Mouse (Mus musculus) left cerebral cortex, adult 18-20 months (tissue): Measurements from ENCODE around the gene Pacs1. TPM values are rescaled to one million over a fixed set of nuclear protein-coding genes. Genes with fewer than 3 reads are reported as not detected.
"Not testable (repeated sequence)": the region's sequence is repeated elsewhere in the genome, so short reads cannot be mapped to it uniquely, and the experiment has no call there.

Experiments used
- DNase-seq, 2 experiments: peaks; one replicate each; pipeline ENCODE4 v3.0.0; 2021 to 2022; ENCODE audit warnings: low spot score in 2 of 2, mixed read lengths in 1 of 2
- microRNA-seq, 2 experiments: library from miRNA; unstranded; fragments of <30 nt; microRNA quantifications; one replicate each; pipeline ENCODE4 v1.2.0; 2021
- total RNA-seq, 2 experiments: library from RNA; stranded (reverse); gene quantifications; 2 replicates each; pipeline ENCODE4 v1.2.3; 2021

Pacs1 gene
- total RNA-seq, 2 experiments from 2014 or later = 57.3 to 61.0 TPM

DNA sequence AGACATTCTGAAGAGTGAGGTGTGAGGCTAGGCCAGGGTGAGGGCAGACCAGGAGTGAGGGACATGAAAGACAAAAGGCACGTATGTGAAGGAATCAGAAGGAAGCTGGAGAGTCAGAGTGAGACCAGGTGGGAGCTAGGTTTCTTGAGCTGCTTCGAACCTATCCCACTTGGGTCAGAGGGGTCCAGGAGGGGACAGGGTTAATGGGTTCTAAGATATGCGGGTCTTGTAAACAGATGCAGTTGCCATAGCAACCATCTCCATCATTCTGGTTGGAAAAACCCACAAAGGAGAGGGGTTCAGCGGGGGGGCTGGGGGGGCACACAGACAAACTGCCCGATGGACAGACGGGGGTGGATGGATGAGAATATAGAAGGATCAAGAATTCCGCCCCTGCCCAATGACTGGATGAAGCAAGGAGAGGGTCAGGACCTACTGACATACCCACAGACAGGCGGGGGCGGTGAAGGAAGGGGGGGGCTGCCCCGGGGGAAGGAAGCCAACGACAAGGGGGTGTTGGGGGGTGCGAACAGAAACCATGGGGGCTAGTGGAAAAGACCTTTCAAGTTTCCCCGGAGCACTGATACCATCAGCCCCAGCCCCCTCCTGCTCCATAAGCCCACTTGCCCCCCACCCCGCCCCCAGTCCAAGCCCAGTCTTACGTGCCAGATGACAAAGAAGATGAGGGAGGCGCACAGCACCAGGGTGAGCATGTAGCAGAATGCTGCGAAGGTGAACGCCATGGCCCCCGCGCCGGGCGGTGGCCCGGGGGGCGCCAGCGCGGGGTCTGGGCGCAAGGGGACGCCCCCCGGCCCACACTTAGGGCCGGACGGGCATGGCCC, 175.2 kb downstream of the Pacs1 start:
- no peak for DNase-seq

DNA sequence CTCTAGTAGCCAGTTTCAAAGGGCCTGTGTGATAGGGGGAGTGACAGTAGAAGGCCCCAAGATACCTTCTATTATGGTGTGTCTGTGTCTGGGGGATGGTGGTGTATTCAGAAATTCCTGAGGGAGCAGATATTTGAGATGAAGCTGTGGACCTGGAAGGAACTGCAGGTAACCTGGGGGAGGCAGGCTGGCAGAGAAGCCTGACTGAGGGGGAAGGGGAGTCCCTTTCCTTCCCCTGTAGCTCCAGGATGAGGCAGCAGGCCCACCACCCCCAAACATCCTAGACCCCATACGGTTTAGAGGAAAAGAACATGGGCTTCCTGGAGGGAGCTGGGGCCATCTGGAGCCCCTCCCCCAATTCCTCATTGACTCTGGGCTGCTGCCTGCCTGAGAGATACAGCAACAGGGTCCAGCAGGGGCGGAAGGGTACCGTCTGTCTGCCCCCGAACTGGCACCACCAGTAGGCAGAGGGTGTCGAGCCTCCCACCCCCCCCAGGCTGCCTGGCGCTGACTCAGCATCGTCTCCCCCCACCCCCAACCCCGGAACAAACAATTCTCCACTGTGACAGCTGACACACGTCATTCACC, 176.9 kb downstream of the Pacs1 start:
- no peak for DNase-seq

DNA sequence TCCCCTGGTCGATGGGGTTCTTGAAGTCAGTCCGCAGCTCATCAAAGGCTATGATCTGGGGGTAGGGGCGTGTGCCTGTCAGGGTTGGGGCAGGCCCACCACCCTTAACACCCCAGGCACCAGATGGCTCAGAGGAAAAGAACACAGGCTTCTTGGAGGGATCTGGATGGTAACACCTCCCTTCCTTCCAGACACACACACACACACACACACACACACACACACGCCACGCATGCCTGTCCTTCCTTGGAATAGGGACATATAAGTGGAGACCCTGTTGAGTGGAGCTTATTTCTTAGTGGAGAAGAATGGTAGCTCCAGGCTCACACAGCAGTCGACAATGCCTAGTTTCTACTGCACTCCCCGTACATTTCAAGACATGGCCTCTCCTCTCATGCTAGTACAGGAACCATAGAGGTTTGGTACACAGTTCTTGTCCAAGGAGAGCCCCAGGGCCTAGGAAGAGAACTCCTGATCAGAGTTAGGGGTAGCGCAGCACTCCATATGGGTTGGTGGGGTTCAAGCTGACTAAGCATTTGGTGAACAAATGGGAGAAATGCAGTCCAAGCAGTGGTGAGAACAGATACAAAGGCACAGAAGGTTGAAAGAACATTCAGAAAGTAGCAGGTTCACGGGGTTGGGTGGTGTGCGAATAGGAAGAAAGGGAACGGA, 178.0 kb downstream of the Pacs1 start:
- no peak for DNase-seq

DNA sequence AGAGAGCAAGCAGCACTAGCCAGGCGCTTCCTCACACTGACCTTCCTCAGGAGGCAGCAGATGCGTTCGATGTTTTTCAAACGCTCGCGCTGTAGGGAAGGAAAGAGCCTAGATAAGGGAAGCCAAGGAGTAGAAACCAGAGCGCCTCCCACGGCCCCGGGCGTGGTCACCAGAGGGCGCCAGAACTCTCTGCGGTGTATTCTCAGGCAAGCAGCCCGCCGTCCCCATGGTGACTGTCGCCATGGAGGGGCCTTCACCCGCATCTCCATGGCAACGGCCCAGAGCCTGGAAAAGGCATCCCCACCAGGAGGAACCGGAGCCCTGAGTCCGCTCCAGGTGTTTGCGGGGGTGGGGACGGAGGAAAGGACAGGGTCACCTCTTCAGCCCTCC, 178.7 kb downstream of the Pacs1 start:
- DNase-seq = peak; percentile 98 to 99

DNA sequence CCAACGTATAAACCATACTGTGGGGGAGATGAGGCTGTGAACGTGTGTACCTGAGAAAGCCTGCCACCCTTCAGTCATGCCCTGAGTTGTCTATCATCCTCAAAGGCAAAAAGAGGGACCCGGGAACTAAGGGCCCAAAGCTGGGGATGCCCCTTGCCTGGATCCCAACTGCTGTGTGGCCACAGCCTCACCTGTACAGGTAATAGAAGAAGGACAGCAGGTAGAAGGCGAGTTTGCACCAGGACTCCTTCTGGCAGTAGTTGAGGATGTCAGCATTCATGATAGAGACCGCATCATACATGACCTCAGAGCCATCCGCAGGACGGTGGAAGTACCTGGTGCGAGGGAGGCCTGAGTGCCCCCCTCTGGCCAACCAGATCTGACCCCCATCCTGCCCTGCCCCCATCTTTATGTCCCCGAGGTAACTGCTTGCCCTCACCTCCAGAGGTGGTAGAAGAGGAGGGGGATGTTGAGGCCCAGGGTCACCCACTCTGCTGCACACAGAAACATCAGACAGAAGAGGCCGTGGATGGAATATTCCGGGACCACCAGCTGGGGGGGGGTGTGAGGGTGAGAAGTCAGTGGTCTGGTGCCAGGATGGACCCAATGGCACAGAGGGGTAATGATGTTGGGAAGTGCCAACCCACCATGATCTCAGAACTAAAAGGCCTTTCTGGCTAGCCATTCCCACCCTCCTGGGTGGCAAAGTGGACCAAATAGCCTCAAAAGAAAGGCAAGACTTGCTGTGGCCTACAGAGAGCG, 179.3 kb downstream of the Pacs1 start:
- DNase-seq = no peak

DNA sequence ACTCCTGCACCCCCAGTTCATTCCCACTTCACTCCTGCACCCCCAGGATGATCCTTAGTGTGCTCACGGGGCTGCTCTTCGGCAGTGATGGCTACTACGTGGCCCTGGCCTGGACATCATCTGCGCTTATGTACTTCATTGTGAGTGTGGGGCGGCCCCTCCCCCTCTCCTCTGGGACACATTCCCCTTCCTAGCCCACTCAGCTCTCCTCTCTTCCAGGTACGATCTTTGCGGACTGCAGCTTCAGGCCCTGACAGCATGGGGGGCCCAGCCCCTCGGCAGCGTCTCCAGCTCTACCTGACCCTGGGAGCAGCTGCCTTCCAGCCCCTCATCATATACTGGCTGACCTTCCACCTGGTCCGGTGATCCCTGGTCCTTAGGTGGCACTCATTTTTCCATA, 180.8 kb downstream of the Pacs1 start:
- no peak for DNase-seq

DNA sequence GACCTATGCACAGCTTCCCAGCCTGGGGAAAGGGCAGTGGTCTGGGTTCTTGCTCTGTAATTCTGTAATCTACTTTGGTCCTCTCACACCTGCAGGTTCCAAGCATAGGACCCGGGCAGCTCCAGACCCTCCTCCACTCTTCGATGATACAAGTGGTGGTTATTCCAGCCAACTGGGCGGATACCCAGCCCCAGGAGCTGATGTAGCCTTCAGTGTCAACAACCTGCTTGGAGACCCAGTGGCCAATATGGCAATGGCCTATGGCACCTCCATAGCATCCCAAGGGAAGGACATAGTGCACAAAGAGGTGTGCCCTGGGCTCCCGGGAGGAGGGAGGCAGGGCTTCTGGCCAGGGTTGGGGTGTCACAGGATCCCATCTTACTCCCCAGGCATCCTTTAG, 183.6 kb downstream of the Pacs1 start:
- no peak for DNase-seq

DNA sequence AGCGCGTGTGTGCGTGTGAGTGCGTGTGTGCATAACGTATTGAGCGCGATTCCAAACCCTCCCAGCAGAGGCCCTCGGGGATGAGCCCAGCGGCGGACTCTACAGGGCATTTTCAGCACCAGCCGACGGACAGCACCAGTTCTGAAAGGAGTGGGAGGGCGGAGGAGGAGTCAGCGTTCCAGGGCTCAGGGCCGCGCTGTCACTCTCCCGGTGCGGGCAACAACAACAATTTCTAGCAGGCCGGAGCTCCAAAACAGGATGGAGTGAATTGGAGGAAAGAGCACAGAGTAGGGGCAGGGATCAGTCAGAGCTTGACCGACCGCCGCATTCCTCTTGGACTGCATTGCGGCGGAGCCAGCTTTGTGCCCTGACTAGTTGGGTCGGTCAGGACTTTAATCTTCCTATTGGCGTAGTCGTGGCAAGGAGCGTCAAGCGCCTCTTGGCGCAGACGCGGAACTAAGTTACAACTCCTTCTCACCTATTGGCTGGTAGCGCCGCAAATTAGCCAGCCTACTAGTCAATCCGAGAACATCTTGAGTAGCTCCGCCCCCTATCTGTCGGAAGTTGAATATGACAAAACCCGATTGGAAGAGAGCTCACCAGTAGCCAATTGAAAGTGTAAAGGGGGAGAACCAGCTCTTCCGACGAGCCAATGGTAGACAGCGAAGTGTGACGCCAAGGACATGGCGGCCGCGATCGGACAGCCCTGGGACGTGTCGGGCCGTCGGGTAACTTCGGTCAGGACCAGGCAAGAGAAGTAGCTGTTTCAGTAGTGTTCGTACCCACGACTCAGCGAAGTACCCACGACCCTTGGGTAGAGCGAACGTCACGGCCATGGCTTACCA, 184.8 kb downstream of the Pacs1 start, which contains the start of gene Yif1a:
Gene Yif1a (plus strand): TSS at position 655 of the 845 bp plus-strand sequence.
- peak; percentile 87 to 93 for DNase-seq

DNA sequence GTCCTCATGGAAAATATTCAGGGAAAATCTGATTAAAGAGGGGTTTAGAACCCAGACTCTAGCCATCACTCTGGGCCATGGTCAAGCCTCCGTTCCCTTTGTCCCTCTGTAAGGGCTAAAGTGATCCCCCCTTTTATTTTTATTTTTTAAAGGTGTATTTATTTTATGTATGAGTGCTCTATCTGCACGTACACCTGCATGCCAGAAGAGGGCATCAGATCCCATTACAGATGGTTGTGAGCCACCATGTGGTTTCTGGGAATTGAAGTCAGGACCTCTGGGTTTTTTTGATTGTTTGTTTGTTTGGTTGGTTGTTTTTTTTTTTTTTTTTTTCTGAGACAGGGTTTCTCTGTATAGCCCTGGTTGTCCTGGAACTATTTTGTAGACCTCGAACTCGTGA, 186.4 kb downstream of the Pacs1 start:
- DNase-seq = not testable (repeated sequence)

DNA sequence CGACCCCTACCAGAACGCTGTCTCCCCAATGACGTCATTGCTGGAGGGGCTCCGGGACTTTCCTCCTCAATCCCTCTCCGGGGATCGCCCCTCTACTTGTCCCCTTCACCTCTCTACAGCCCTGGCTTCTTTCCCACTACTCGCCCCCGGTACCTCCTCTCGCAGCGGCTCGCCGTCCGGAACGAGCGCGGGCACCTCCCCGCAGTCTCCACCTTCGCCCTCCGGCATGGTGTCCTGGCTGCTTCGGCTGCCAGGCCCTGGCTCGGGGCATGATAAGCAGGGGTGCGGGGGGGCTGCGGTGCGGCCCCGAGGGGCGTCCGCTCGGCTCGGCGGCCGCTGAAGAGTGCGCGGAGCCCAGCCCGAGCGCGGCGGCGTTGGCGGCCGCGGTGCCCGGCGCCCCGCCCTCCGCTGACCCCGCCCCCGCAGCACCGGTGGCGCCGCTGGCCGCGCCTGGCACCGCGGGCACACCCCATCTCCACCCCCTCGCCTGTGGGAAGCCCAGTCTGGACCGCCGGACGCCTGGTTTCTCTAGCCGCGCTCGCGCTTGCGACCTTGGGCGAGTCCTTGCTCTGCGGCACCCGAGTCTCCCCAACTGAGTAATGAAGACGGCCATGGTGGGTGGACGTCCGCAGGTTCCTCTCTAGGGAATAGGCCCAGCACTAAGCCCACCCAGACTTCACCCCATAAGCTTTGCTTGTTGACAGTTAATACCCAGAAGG, 187.6 kb downstream of the Pacs1 start, which contains the start of gene Tmem151a:
Gene Tmem151a (minus strand): TSS at position 387 of the 719 bp plus-strand sequence.
- DNase-seq = peak; percentile 63 to 73

DNA sequence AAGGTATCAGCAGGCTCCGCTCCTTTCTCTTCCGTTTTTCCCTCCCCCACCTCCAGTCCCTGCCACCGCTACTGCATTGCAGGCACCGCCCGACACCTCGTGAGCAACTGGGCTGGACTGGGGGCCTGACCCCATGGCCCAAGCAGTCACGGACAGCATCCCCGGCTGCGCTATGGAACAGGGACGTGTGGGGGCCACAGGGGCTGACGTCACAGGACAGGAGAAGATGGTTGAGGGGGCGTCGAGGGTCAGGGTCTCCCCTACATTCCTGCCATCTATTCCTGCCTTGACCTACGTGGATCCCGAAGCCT, 188.1 kb downstream of the Pacs1 start:
- DNase-seq = no peak

DNA sequence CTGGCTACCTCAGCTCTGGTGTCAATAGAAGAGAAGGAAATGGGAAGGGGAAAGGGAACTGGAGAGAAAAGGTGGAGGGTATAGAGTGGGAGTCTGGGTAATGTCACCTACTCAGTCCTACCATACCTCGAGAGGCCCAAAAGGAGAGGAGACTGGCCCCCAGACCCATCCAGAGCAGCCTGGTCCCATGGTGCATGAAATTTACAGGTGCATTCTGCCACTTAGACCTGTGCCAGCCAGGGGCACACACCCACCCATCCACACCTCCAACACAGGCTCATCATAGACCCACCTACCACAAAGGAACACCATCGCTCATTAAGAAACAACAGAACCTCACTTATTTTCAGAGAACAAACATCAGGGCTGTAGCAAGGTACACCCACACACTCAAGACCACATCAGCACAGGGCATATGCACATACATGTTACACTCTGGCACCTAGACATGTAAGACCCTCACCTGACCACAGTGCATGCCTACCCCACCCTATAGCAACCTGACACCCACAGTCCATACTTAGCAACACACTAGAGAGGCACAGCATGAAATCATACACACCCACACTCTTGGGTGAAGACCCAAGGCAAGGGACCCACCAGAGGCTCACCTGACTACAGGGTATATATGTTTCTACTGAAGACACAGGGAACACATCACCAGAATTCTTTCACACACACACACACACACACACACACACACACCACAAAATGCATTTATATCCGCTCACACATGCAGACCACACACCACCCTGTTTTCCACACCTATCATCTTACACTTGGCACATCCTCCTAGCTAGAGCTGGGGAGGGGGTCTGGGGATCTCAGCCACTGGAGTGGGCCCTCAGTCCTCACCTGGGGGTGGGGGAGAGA, 188.7 kb downstream of the Pacs1 start:
- no peak for DNase-seq

Small RNAs within 50 kb of the gene (microRNA-seq; reads per million reads assigned to microRNA genes)
- gene Gm27468 = 0 reads per million in 2 experiments

Other genes starting within 250 kb of the Pacs1 start
- 10 to 100 TPM; 13.4 to 16.4 TPM for gene Slc29a2, start 249.3 kb downstream of the Pacs1 start, total RNA-seq
- 100 to 1,000 TPM; 118 to 120 TPM for gene B4gat1, start 234.3 kb downstream of the Pacs1 start, total RNA-seq
- gene AC124502.3, start 234.2 kb downstream of the Pacs1 start, total RNA-seq = 1 to 10 TPM; 6.5 to 7.6 TPM
- 10 to 100 TPM; 22.6 to 32.0 TPM for gene Brms1, start 231.8 kb downstream of the Pacs1 start, total RNA-seq
- 10 to 100 TPM; 75.4 to 75.5 TPM for gene Rin1, start 222.6 kb downstream of the Pacs1 start, total RNA-seq
- gene Cd248, start 205.0 kb downstream of the Pacs1 start, total RNA-seq = 1 to 10 TPM; 3.5 to 4.5 TPM
- 100 to 1,000 TPM; 146 to 149 TPM for gene Tmem151a, start 187.6 kb downstream of the Pacs1 start, total RNA-seq
- gene Yif1a, start 184.6 kb downstream of the Pacs1 start, total RNA-seq = 10 to 100 TPM; 21.6 to 25.5 TPM
- 100 to 1,000 TPM; 215 to 221 TPM for gene Cnih2, start 174.6 kb downstream of the Pacs1 start, total RNA-seq
- 100 to 1,000 TPM; 157 to 165 TPM for gene Rab1b, start 166.0 kb downstream of the Pacs1 start, total RNA-seq
- gene Klc2, start 154.6 kb downstream of the Pacs1 start, total RNA-seq = 100 to 1,000 TPM; 261 to 289 TPM
- 100 to 1,000 TPM; 209 to 213 TPM for gene Sf3b2, start 22.3 kb upstream of the Pacs1 start, total RNA-seq
- gene Gal3st3, start 25.2 kb upstream of the Pacs1 start, total RNA-seq = 10 to 100 TPM; 70.5 to 73.8 TPM
- gene Catsper1, start 62.6 kb upstream of the Pacs1 start, total RNA-seq = not detected
- 10 to 100 TPM; 25.4 to 26.9 TPM for gene Cst6, start 76.5 kb upstream of the Pacs1 start, total RNA-seq
- 10 to 100 TPM; 22.6 to 26.3 TPM for gene Eif1ad, start 93.6 kb upstream of the Pacs1 start, total RNA-seq
- 10 to 100 TPM; 83.5 to 84.2 TPM for gene Banf1, start 94.0 kb upstream of the Pacs1 start, total RNA-seq
- 10 to 100 TPM; 78.4 to 88.6 TPM for gene Sart1, start 115.6 kb upstream of the Pacs1 start, total RNA-seq
- not detected for gene Tsga10ip, start 129.4 kb upstream of the Pacs1 start, total RNA-seq
- gene Drap1, start 151.9 kb upstream of the Pacs1 start, total RNA-seq = 100 to 1,000 TPM; 263 to 283 TPM
- 10 to 100 TPM; 73.6 to 75.6 TPM for gene AI837181, start 152.0 kb upstream of the Pacs1 start, total RNA-seq
- gene Fosl1, start 174.4 kb upstream of the Pacs1 start, total RNA-seq = not detected
- 10 to 100 TPM; 28.3 to 31.5 TPM for gene Ccdc85b, start 184.8 kb upstream of the Pacs1 start, total RNA-seq
- gene Fibp, start 187.5 kb upstream of the Pacs1 start, total RNA-seq = 10 to 100 TPM; 91.2 to 98.9 TPM
- under 1 TPM; 0.33 to 0.61 TPM for gene Ctsw, start 195.4 kb upstream of the Pacs1 start, total RNA-seq
- 10 to 100 TPM; 12.9 to 15.9 TPM for gene Efemp2, start 200.8 kb upstream of the Pacs1 start, total RNA-seq
- gene Mus81, start 215.3 kb upstream of the Pacs1 start, total RNA-seq = 10 to 100 TPM; 28.0 to 33.9 TPM
- 1,000 to 10,000 TPM; 1,316 to 1,327 TPM for gene Cfl1, start 217.3 kb upstream of the Pacs1 start, total RNA-seq
- gene 1700020D05Rik, start 230.7 kb upstream of the Pacs1 start, total RNA-seq = 1 to 10 TPM; 5.3 to 6.7 TPM
- 10 to 100 TPM; 88.3 TPM for gene Snx32, start 237.4 kb upstream of the Pacs1 start, total RNA-seq